Mouse (Mus musculus) midbrain, embryonic 13.5 days (tissue): Measurements from ENCODE around the gene Asic4. TPM values are rescaled to one million over a fixed set of nuclear protein-coding genes. Genes with fewer than 3 reads are reported as not detected.
A peak's percentile ranks its signal among the peaks of the same experiment; 100 is the strongest.

Source experiments
- ATAC-seq: fragments of 200-750 bp; cut with Nextera tagmentation; 2 replicates; pipeline ENCODE4 v1.8.0; 2017; ENCODE audit warnings: mild to moderate bottlenecking, moderate TSS enrichment, moderate library complexity
- H3K27ac ChIP-seq: fragments of 300-500 bp; sonication (generic); 2 replicates; pipeline ENCODE4 v1.5.1; 2015; ENCODE audit warnings: inconsistent platforms, mild to moderate bottlenecking, moderate library complexity
- H3K27me3 ChIP-seq: fragments of 300-500 bp; sonication (generic); 2 replicates; pipeline ENCODE4 v1.6.1; 2015; ENCODE audit warnings: mild to moderate bottlenecking, inconsistent platforms
- H3K36me3 ChIP-seq: fragments of 300-500 bp; sonication (generic); 2 replicates; pipeline ENCODE4 v1.6.1; 2015; ENCODE audit warnings: mild to moderate bottlenecking, inconsistent platforms
- H3K4me1 ChIP-seq: fragments of 300-500 bp; sonication (generic); replicated peaks from 2 replicates; pipeline ENCODE4 v1.6.1; 2015; ENCODE audit warnings: inconsistent platforms
- H3K4me2 ChIP-seq: fragments of 300-500 bp; sonication (generic); replicated peaks from 2 replicates; pipeline ENCODE4 v1.6.1; 2015; ENCODE audit warnings: moderate library complexity, mild to moderate bottlenecking, inconsistent platforms
- H3K4me3 ChIP-seq: fragments of 300-500 bp; sonication (generic); replicated peaks from 2 replicates; pipeline ENCODE4 v1.5.1; 2015; ENCODE audit warnings: mild to moderate bottlenecking, inconsistent platforms
- H3K9ac ChIP-seq: fragments of 300-500 bp; sonication (generic); replicated peaks from 2 replicates; pipeline ENCODE4 v1.6.1; 2015; ENCODE audit warnings: mild to moderate bottlenecking, inconsistent platforms
- H3K9me3 ChIP-seq: fragments of 300-500 bp; sonication (generic); 2 replicates; pipeline ENCODE4 v1.6.1; 2016; ENCODE audit warnings: mild to moderate bottlenecking, inconsistent platforms
- WGBS: fragments of 180-500 bp; shearing (Covaris S2); methylation state at CpG from one replicate; pipeline ENCODE4 v1.1.7; 2015; 5-methylcytosine and 5-hydroxymethylcytosine counted together
- polyA plus RNA-seq: library from polyadenylated mRNA; unstranded; fragments of >200 nt; fragmentation: Nextera tagmentation; extraction: Ambion mirVana; gene quantifications from 2 replicates; pipeline ENCODE4 v1.2.1, GENCODE M21; 2015

Gene Asic4
- polyA plus RNA-seq, 1 experiment from 2014 or later: 81.6 TPM

DNA sequence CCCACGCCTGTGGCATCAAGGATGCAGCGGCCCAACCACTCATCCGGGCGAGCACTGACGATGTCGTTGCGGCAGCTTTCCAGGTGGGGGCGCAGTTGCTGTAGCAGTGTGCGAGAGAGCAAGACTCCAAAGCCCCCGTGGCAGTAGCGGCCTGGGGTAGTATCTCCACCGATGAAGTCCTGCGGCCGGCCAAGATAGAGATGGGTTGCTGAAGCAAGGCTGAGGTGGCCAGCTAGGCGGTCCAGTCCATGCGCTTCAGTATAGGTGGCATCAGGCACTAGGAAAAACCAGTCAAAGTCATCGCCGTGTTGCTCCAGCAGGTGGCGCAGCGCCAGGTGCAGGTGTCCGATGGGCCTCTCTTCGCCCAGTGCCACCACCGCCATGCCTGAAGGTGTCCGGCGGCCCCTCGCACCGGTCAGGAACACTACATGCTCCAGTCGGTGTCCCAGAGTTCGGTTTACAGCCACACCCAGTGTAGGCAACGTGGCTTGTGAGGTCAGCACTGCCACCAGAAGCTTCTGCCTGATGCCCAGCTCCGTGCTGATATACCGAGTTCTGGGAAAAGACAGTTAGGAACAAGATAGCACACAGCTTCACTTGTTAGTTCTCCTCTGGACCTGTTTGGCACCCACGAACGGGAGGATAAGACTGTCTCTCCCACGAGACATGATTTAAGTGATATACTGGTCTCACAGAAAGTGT lies 27.2 kb downstream of the Asic4 start:
- Histone ChIP-seq H3K4me1 (peaks cover 48% of the 10 kb centered on the region), H3K36me3 (peaks cover 46% of the 10 kb centered on the region), H3K4me2 (peak overlapping the region; percentile 88), H3K9ac (peak overlapping the region; percentile 93), H3K9me3 (no peaks in the 10 kb centered on the region), H3K4me3 (peak overlapping the region; percentile 85), H3K27ac (no peak overlapping the region), H3K27me3 (peaks cover 14% of the 10 kb centered on the region)
- 12% methylated on average over 35 of the region's 35 CpGs for WGBS
- ATAC-seq: peak; percentile 7

DNA sequence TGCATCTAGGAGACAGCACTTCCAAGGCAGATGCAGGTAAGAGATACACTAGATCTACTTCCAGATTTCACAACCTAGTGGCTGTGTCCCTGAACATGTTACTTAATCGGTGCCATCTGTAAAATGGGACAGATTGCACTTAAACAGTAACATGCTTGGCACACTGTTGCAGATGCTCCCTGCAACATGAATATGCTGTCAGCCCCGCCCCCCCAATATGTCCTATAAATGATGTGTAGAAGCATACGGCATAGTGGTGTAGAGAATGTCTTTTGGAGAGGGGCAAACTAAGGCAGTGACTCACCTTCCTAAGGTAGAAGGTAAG lies 27.7 kb downstream of the Asic4 start:
- Histone ChIP-seq H3K9me3 (no peaks in the 10 kb centered on the region), H3K36me3 (peaks cover 46% of the 10 kb centered on the region), H3K4me2 (peak overlapping the region; percentile 88), H3K27me3 (peaks cover 19% of the 10 kb centered on the region), H3K9ac (peak overlapping the region; percentile 93), H3K4me3 (peak overlapping the region; percentile 85), H3K4me1 (peaks cover 54% of the 10 kb centered on the region), H3K27ac (no peak overlapping the region)
- 48% methylated on average over 3 of the region's 3 CpGs for WGBS
- no peak for ATAC-seq

DNA sequence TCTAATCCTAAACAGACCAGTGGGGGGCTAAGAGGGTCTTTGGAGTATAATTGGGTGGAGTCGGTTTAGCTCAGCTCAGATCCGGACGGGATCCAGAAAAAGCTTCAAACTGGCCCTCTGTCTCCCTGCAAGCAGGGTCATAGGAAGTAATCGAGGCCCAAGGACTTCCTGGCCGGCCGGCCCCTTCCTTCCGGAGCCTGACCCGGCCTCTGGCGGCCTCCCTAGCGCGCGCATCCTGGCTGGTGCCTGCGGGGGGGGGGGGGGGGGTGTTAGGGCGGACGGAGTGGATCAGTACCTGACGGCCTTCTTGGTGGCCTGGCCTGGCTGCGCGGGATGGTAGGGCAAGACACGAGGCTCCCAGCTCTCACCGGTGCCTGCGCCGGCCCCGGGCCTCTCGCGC lies 28.3 kb downstream of the Asic4 start:
- peaks cover 46% of the 10 kb centered on the region for H3K36me3 ChIP-seq
- ATAC-seq: no peak
- 0% methylated on average over 13 of the region's 25 CpGs for WGBS
- no peaks in the 10 kb centered on the region for H3K9me3 ChIP-seq
- H3K27me3 ChIP-seq: peaks cover 24% of the 10 kb centered on the region
- H3K4me2 ChIP-seq: peak overlapping the region; percentile 88
- H3K4me3 ChIP-seq: peak overlapping the region; percentile 85
- peak overlapping the region; percentile 90 for H3K27ac ChIP-seq
- peak overlapping the region; percentile 93 for H3K9ac ChIP-seq
- peaks cover 59% of the 10 kb centered on the region for H3K4me1 ChIP-seq

DNA sequence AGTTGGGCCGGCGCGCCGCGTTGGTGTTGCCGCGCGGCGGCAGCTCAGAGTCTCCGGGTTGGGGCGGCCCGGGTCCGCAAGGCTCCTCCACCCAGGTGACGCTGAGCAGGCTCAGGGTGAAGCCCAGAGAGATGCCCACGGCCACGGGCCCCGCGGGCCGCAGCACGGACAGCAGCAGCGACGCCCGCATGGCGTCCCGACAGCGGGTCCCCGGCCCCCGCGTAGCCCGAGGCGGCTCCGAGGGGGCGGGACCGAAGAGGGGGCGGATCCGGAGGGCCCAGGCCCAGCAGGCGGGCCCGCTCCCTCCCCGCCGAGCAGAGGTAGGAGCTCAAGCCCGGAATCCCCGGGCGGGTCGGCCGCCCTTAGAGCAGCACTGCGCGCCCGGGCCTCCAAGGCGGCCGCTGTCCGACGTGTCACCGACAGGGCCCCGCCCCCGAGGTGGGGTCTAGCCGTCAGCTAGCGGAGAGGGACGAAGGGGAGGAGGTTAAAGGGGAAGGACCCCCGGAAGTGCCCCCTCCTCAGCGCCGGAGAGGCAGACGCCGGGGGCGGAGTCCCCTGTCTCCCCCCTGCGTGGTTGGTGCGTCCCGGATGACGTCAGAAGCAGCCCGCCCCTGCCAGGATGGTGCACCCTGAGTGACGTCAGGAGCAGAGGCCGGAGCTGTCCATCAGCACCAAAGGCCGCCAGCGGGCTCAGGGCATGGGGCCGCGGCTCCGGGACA lies 28.8 kb downstream of the Asic4 start, which contains the start of the genes Chpf and Tmem198:
Gene Chpf (minus strand): TSS at position 392 of the 719 bp plus-strand sequence.
Gene Tmem198 (plus strand): TSS at position 617 of the 719 bp plus-strand sequence.
- H3K4me2 ChIP-seq: peak within 1 kb of the TSS; percentile 88
- WGBS: under 1% methylated on average over 59 of the region's 76 CpGs
- peaks cover 44% of the 10 kb centered on the region for H3K36me3 ChIP-seq
- peak within 1 kb of the TSS; percentile 90 for H3K27ac ChIP-seq
- H3K4me3 ChIP-seq: peak within 1 kb of the TSS; percentile 85
- H3K9ac ChIP-seq: peak within 1 kb of the TSS; percentile 93
- no peaks in the 10 kb centered on the region for H3K9me3 ChIP-seq
- ATAC-seq: peak; percentile 91
- H3K4me1 ChIP-seq: peaks cover 61% of the 10 kb centered on the region
- H3K27me3 ChIP-seq: peaks cover 29% of the 10 kb centered on the region

DNA sequence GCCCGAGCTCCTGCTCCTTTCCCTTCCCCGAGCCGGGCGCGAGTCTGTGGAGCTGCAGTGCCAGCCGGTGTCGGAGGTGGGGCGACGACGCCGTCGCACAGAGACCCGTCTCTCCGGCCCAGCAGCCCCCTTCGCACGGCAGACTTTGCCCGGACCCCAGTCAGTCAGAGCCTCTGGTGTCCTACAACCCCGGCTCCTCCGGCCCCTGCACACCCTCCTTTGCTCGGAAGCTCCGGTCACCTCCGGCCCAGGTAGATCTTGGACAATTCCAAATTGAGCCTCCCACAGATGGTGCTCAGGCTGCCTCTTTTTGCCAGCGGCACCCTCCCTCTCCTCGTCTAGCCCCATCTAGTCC lies 29.4 kb downstream of the Asic4 start:
- WGBS: 1% methylated on average over 24 of the region's 24 CpGs
- ATAC-seq: no peak
- Histone ChIP-seq H3K4me3 (peak overlapping the region; percentile 85), H3K4me1 (peaks cover 61% of the 10 kb centered on the region), H3K27ac (peak overlapping the region; percentile 90), H3K9ac (peak overlapping the region; percentile 93), H3K9me3 (no peaks in the 10 kb centered on the region), H3K36me3 (peaks cover 44% of the 10 kb centered on the region), H3K27me3 (peaks cover 34% of the 10 kb centered on the region), H3K4me2 (peak overlapping the region; percentile 88)

DNA sequence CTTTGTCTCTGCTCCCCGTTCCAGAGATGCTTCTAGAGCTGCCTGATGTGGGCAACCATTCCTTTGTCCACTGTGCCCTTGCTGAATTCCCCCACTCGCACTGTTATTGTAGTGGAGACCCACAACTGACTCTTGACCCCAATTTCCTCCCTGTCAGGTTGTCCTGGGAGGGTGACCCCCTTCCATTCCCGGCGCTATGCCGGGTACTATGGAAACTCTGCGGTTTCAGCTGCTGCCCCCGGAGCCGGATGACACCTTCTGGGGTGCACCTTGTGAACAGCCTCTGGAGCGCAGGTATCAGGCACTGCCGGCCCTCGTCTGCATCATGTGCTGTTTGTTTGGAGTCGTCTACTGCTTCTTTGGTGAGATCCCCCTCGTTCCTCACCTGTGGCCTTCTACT lies 29.8 kb downstream of the Asic4 start:
- 14% methylated on average over 13 of the region's 13 CpGs for whole genome bisulfite sequencing
- H3K4me3 ChIP-seq: peak overlapping the region; percentile 85
- H3K4me2 ChIP-seq: peak overlapping the region; percentile 88
- H3K27ac ChIP-seq: peak overlapping the region; percentile 90
- H3K27me3 ChIP-seq: peaks cover 38% of the 10 kb centered on the region
- H3K9me3 ChIP-seq: no peaks in the 10 kb centered on the region
- peak overlapping the region; percentile 93 for H3K9ac ChIP-seq
- no peak for ATAC-seq
- H3K36me3 ChIP-seq: peaks cover 44% of the 10 kb centered on the region
- H3K4me1 ChIP-seq: peaks cover 61% of the 10 kb centered on the region

GRCm38 (mm10) chr1:75480735-75481134 lies 30.5 kb downstream of the Asic4 start:
- peaks cover 45% of the 10 kb centered on the region for H3K27me3 ChIP-seq
- peaks cover 61% of the 10 kb centered on the region for H3K4me1 ChIP-seq
- peak overlapping the region; percentile 93 for H3K9ac ChIP-seq
- ATAC-seq: no peak
- H3K4me2 ChIP-seq: peak overlapping the region; percentile 88
- H3K9me3 ChIP-seq: no peaks in the 10 kb centered on the region
- 87% methylated on average over 7 of the region's 7 CpGs for WGBS
- H3K27ac ChIP-seq: no peak overlapping the region
- peaks cover 44% of the 10 kb centered on the region for H3K36me3 ChIP-seq
- H3K4me3 ChIP-seq: peak overlapping the region; percentile 85

DNA sequence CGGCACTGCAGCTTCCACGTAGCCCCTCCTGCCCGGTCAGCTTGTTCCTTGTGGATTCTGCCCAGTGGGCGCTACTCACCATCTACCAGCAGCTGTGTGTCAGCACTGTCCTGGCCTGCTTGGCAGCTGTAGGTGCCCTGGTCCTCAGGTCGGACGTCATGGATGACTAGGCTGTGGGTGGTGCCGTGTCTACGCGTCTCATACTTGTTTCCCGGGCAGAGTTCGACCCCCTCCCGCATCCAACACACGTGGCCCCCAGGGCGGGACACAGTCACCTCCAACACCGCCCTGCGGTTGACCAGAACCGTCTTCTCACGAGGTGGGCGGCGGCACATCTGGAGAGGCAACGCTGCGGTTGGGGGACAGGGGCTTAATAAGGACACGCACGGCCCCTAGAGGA lies 36.3 kb downstream of the Asic4 start:
- Histone ChIP-seq H3K4me1 (peaks cover 39% of the 10 kb centered on the region), H3K4me3 (peak overlapping the region; percentile 49), H3K9me3 (no peaks in the 10 kb centered on the region), H3K27me3 (peaks cover 76% of the 10 kb centered on the region), H3K4me2 (peak overlapping the region; percentile 82), H3K27ac (no peak overlapping the region), H3K36me3 (peaks cover 45% of the 10 kb centered on the region), H3K9ac (0 out of 2 replicates have a peak overlapping the region, but pooled peaks have one; percentile 14)
- WGBS: 5% methylated on average over 24 of the region's 24 CpGs
- ATAC-seq: peak; percentile 9; the same call in 1 of the 2 replicates

- peak; percentile 22; the same call in 1 of the 2 replicates for ATAC-seq
- peaks cover 36% of the 10 kb centered on the region for H3K4me1 ChIP-seq
- H3K9me3 ChIP-seq: no peaks in the 10 kb centered on the region
- peaks cover 45% of the 10 kb centered on the region for H3K36me3 ChIP-seq
- WGBS: 0% methylated on average over 13 of the region's 13 CpGs
- no peak overlapping the region for H3K27ac ChIP-seq
- peak overlapping the region; percentile 82 for H3K4me2 ChIP-seq
- peaks cover 76% of the 10 kb centered on the region for H3K27me3 ChIP-seq
- H3K4me3 ChIP-seq: peak overlapping the region; percentile 49
- H3K9ac ChIP-seq: 0 out of 2 replicates have a peak overlapping the region, but pooled peaks have one; percentile 57
Measured at GRCm38 (mm10) chr1:75487040-75487404, 36.8 kb downstream of the Asic4 start.

DNA sequence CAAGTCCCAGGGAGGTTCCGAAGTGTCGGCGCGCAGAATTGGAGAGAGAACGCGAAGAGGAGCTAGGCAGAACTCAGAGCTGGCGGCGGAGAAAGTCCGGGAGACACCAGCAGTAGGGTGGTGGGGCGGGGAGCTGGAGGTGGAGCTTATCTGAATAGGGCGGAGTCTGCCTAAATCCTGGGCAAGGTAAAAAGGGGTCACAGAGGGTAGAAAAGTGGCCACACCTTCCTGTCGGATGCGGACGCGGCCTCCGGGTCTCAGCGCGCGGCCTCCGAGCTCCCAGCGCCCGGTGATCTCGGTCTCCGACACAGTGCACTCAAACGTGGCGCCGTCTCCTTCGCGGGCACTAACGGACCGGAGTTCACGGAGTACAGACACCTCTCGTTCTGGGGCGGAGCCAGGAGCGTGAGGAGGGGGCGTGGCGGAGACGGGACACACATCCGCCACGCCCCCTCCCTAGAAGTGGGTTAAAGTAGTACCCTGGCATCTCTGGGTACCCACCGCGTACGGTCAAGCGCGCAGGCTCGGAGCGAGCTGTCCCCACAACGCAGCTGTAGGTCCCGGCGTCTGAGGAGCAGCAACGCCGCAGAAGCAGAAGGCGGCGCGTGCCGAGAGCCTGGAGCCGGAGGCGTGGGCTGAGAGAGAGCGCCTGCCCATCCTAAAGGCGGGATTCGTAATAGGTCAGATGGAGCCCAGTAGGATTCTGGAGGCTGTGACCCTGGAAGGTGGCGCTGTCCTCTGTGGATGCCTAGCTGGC lies 37.3 kb downstream of the Asic4 start:
- peak overlapping the region; percentile 49 for H3K4me3 ChIP-seq
- no peak overlapping the region for H3K27ac ChIP-seq
- ATAC-seq: peak; percentile 73
- H3K27me3 ChIP-seq: peaks cover 76% of the 10 kb centered on the region
- H3K4me2 ChIP-seq: peak overlapping the region; percentile 82
- no peaks in the 10 kb centered on the region for H3K9me3 ChIP-seq
- WGBS: under 1% methylated on average over 62 of the region's 62 CpGs
- H3K4me1 ChIP-seq: peaks cover 31% of the 10 kb centered on the region
- H3K9ac ChIP-seq: peak overlapping the region; percentile 57
- peaks cover 43% of the 10 kb centered on the region for H3K36me3 ChIP-seq

DNA sequence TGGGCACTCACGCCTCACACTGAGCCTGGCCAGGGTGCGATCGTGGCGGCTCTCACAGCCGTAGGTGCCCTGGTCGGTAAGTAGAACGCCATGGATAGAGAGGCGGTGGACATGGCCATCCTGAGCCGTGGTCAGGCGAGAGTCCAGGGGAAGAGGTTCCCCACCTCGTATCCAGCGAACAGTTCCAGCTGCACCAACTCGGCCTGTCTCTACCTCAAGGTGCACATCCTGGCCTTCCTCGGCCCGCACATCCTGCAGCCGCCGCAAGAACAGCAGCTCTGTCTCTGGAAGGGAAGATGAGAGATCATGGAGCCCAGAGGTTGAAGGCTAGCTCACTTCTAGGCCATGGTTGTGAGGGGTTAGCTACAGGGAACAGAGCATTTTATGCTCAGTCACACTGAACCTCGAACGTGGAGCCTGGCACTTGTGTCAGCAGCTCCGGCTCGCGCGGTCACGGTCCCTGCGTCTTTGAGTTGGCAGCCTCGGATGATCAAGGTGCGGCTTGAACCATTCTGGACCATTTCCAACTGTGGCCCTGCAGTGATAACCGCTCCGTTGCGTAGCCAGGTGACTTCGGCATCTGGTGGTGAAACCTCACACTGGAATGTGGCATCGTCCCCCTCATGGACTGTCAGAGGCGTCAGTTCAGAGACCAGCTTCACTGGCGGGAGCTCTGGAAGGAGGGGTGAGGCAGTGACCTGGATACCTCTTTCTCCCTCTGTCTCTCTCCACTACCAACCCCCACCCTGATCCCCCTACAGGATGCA lies 40.7 kb downstream of the Asic4 start:
- Histone ChIP-seq H3K4me2 (no peak overlapping the region), H3K9me3 (no peaks in the 10 kb centered on the region), H3K9ac (no peak overlapping the region), H3K4me3 (no peak overlapping the region), H3K36me3 (peaks cover 13% of the 10 kb centered on the region), H3K4me1 (peaks cover 24% of the 10 kb centered on the region), H3K27ac (no peak overlapping the region), H3K27me3 (peaks cover 52% of the 10 kb centered on the region)
- ATAC-seq: no peak
- 86% methylated on average over 34 of the region's 34 CpGs for WGBS
